Mouse (Mus musculus): ENCODE measurements at regions not wholly inside any gene's neighbourhood (a gene's known extent, or its start where the extent isn't known, plus 50 kb on each side); places are given as distances from the start of the nearest gene placed in this dataset.

DNA sequence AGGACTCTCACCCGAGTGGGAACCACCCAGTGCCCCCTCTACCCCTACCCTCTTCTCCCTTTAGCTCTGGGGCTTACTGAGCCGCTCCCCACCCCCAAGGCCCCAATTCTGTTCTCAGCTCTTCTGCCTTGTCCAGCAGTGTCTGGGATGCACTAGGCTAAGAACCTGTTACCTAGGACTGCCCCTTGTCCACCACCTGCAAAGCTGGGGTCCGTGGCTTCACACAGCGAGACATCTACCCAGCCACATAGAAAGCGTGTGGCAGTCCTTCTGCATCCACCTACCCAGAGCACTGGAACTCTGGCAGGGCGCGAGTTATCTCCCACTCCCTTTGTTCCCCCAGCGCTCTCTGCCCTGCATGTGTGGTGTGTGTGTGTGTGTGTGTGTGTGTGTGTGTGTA is 123.8 kb upstream of the Far2 start:
- no peak for TF ChIP-seq CTCF (IDR thresholded peaks at IDR 0.05; ENCODE audit: insufficient read depth, low read depth, low read length)
- TF ChIP-seq POLR2A (IDR thresholded peaks at IDR 0.05; ENCODE audit: insufficient read depth, low read depth, low read length), result no peak
